Mouse (Mus musculus) hindbrain, embryonic 11.5 days (tissue): ENCODE measurements at regions not wholly inside any gene's neighbourhood (a gene's known extent, or its start where the extent isn't known, plus 50 kb on each side); places are given as distances from the start of the nearest gene placed in this dataset.
"Not testable (repeated sequence)": the region's sequence is repeated elsewhere in the genome, so short reads cannot be mapped to it uniquely, and the experiment has no call there.

ENCODE experiments used
- ATAC-seq: fragments of 200-750 bp; cut with Nextera tagmentation; 2 replicates; pipeline ENCODE4 v1.8.0; 2017; ENCODE audit warnings: mild to moderate bottlenecking, moderate TSS enrichment, moderate library complexity; ENCODE audit not compliant: low FRiP score
- DNase-seq: peaks from one replicate; pipeline ENCODE4 v3.0.0-alpha.2; 2015; ENCODE audit warnings: low spot score
- H3K27ac ChIP-seq: fragments of 300-500 bp; sonication (generic); 2 replicates; pipeline ENCODE4 v1.5.1; 2014; ENCODE audit warnings: mild to moderate bottlenecking, low read depth, low read length
- H3K27me3 ChIP-seq: fragments of 300-500 bp; sonication (generic); 2 replicates; pipeline ENCODE4 v1.6.1; 2014; ENCODE audit warnings: mild to moderate bottlenecking, low read length, moderate library complexity, mixed read lengths; ENCODE audit not compliant: control insufficient read depth, insufficient read depth
- H3K36me3 ChIP-seq: fragments of 300-500 bp; sonication (generic); 2 replicates; pipeline ENCODE4 v1.6.1; 2014; ENCODE audit warnings: mild to moderate bottlenecking, low read length, moderate library complexity, mixed read lengths; ENCODE audit not compliant: control insufficient read depth, insufficient read depth
- H3K4me1 ChIP-seq: fragments of 300-500 bp; sonication (generic); replicated peaks from 2 replicates; pipeline ENCODE4 v1.6.1; 2014; ENCODE audit warnings: low read length, mixed read lengths; ENCODE audit not compliant: control insufficient read depth, insufficient read depth
- H3K4me2 ChIP-seq: fragments of 300-500 bp; sonication (generic); replicated peaks from 2 replicates; pipeline ENCODE4 v1.6.1; 2014; ENCODE audit warnings: mild to moderate bottlenecking, low read depth, low read length
- H3K4me3 ChIP-seq: fragments of 300-500 bp; sonication (generic); 2 replicates; pipeline ENCODE4 v1.5.1; 2014; ENCODE audit warnings: low read depth, low read length
- H3K9ac ChIP-seq: fragments of 300-500 bp; sonication (generic); 2 replicates; pipeline ENCODE4 v1.6.1; 2014; ENCODE audit warnings: low read depth, low read length
- H3K9me3 ChIP-seq: fragments of 300-500 bp; sonication (generic); 2 replicates; pipeline ENCODE4 v1.6.1; 2016; ENCODE audit warnings: low read length; ENCODE audit not compliant: control insufficient read depth
- WGBS: fragments of 180-500 bp; shearing (Covaris S2); extraction: QIAGEN DNeasy Blood & Tissue Kit; methylation state at CpG from one replicate; pipeline ENCODE4 v1.1.7; 2014; 5-methylcytosine and 5-hydroxymethylcytosine counted together

GRCm38 (mm10) chr14:112534971-112535370 is 779.4 kb upstream of the Tpm3-rs7 start:
- H3K4me1 ChIP-seq, ATAC-seq, H3K27me3 ChIP-seq, DNase-seq, H3K9me3 ChIP-seq, H3K27ac ChIP-seq, H3K9ac ChIP-seq, H3K4me2 ChIP-seq, H3K4me3 ChIP-seq, H3K36me3 ChIP-seq: not testable (repeated sequence)
- 80% methylated on average over 1 of the region's 1 CpGs for WGBS

- 84% methylated on average over 3 of the region's 3 CpGs for WGBS
- Histone ChIP-seq H3K9me3 (no peaks in the 10 kb centered on the region), H3K36me3 (no peaks in the 10 kb centered on the region), H3K4me2 (no peak overlapping the region), H3K27ac (no peak overlapping the region), H3K4me1 (no peaks in the 10 kb centered on the region), H3K9ac (no peak overlapping the region), H3K27me3 (no peaks in the 10 kb centered on the region), H3K4me3 (no peak overlapping the region)
- no peak for ATAC-seq
- no peak for DNase-seq
Observed at GRCm38 (mm10) chr14:112535914-112536313, 778.5 kb upstream of the Tpm3-rs7 start.

GRCm38 (mm10) chr14:112542261-112542660 is 772.1 kb upstream of the Tpm3-rs7 start:
- Histone ChIP-seq H3K9ac (no peak overlapping the region), H3K27ac (no peak overlapping the region), H3K9me3 (no peaks in the 10 kb centered on the region), H3K27me3 (no peaks in the 10 kb centered on the region), H3K4me1 (no peaks in the 10 kb centered on the region), H3K4me3 (no peak overlapping the region), H3K36me3 (no peaks in the 10 kb centered on the region), H3K4me2 (no peak overlapping the region)
- WGBS = 87% methylated on average over 1 of the region's 1 CpGs
- ATAC-seq (no peak), DNase-seq (no peak)

DNA sequence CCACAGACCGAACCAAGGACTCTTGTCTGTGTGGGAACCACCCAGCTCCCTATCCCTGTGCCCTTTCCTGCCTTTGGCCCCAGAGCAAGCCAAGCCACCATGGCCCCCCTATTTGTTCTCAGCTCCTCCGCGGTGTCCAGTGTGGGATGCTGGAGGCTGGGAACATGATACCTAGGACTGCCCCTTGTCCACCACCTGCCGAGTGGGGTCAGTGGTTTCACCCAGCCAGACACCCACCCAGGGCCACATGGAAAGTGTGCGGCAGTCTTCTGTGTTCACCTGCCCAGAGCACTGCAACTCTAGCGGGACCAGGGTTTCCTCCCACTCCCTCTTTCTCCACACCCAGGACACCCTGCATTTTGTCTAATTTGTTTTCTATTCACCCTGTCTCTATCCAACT is 765.6 kb upstream of the Tpm3-rs7 start:
- H3K4me1 ChIP-seq = no peaks in the 10 kb centered on the region
- WGBS = 89% methylated on average over 6 of the region's 6 CpGs
- ATAC-seq = no peak
- H3K36me3 ChIP-seq = no peaks in the 10 kb centered on the region
- no peak overlapping the region for H3K4me3 ChIP-seq
- DNase-seq = no peak
- H3K9me3 ChIP-seq = no peaks in the 10 kb centered on the region
- no peaks in the 10 kb centered on the region for H3K27me3 ChIP-seq
- H3K9ac ChIP-seq = no peak overlapping the region
- no peak overlapping the region for H3K4me2 ChIP-seq
- H3K27ac ChIP-seq = no peak overlapping the region

GRCm38 (mm10) chr14:112562246-112562645 is 752.2 kb upstream of the Tpm3-rs7 start:
- no peak for DNase-seq
- no peaks in the 10 kb centered on the region for H3K4me1 ChIP-seq
- no peak overlapping the region for H3K4me2 ChIP-seq
- no peak overlapping the region for H3K27ac ChIP-seq
- H3K9ac ChIP-seq = no peak overlapping the region
- H3K9me3 ChIP-seq = no peaks in the 10 kb centered on the region
- H3K4me3 ChIP-seq = no peak overlapping the region
- no peaks in the 10 kb centered on the region for H3K27me3 ChIP-seq
- no peak for ATAC-seq
- H3K36me3 ChIP-seq = no peaks in the 10 kb centered on the region
- WGBS = 92% methylated on average over 2 of the region's 2 CpGs

DNA sequence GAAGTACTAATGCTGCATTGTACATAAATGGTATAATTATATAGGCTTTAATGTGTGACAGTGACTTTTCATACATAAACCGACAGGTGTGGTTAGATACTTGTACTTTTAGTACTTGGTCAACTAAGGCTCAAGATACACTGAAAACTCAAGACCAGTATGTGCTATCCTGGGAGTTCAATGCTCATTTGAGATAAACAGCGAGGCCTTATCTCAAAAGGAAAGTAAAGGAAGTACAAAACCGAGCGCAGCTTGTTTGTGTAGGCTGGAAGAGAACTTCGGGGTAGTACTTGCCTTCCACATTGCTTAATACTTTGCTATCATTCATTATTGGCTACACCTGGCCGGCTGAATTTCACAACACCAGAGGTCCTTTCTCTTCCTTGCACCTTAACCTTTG is 719.7 kb upstream of the Tpm3-rs7 start:
- no peak overlapping the region for H3K27ac ChIP-seq
- no peak overlapping the region for H3K4me3 ChIP-seq
- no peaks in the 10 kb centered on the region for H3K9me3 ChIP-seq
- 88% methylated on average over 6 of the region's 6 CpGs for WGBS
- no peak overlapping the region for H3K4me2 ChIP-seq
- DNase-seq (no peak), ATAC-seq (no peak)
- no peaks in the 10 kb centered on the region for H3K36me3 ChIP-seq
- H3K27me3 ChIP-seq = no peaks in the 10 kb centered on the region
- no peaks in the 10 kb centered on the region for H3K4me1 ChIP-seq
- no peak overlapping the region for H3K9ac ChIP-seq

DNA sequence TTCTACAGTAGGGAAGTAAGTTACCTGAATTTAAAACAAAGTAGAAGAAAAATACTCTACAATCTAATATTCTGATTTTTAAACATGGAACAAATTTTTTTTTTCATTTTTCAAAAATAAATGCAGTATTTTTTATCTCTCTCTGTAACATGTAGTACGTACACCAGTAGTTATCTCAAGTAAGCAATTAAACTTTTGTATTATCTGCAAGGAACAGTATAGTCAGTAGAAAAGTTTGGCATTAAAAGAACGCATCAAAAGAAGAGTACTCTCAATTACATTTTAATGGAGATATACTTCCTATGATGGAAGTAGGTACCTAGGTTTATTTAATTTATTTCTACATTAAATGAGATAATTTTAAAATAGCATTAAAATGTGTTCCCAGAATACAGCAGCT is 693.7 kb upstream of the Tpm3-rs7 start:
- no peak for ATAC-seq
- 88% methylated on average over 2 of the region's 2 CpGs for WGBS
- Histone ChIP-seq H3K9ac (no peak overlapping the region), H3K36me3 (no peaks in the 10 kb centered on the region), H3K4me3 (no peak overlapping the region), H3K4me2 (no peak overlapping the region), H3K27me3 (no peaks in the 10 kb centered on the region), H3K4me1 (no peaks in the 10 kb centered on the region), H3K27ac (no peak overlapping the region), H3K9me3 (no peaks in the 10 kb centered on the region)
- DNase-seq = no peak

GRCm38 (mm10) chr14:112657634-112658033 is 656.8 kb upstream of the Tpm3-rs7 start:
- 77% methylated on average over 2 of the region's 2 CpGs for WGBS
- no peak overlapping the region for H3K4me3 ChIP-seq
- no peaks in the 10 kb centered on the region for H3K4me1 ChIP-seq
- H3K9me3 ChIP-seq = no peaks in the 10 kb centered on the region
- no peaks in the 10 kb centered on the region for H3K36me3 ChIP-seq
- DNase-seq = no peak
- H3K4me2 ChIP-seq = no peak overlapping the region
- no peak overlapping the region for H3K9ac ChIP-seq
- no peaks in the 10 kb centered on the region for H3K27me3 ChIP-seq
- no peak for ATAC-seq
- H3K27ac ChIP-seq = no peak overlapping the region

GRCm38 (mm10) chr14:112659819-112660218 is 654.6 kb upstream of the Tpm3-rs7 start:
- no peak overlapping the region for H3K9ac ChIP-seq
- no peaks in the 10 kb centered on the region for H3K4me1 ChIP-seq
- 90% methylated on average over 1 of the region's 1 CpGs for WGBS
- no peaks in the 10 kb centered on the region for H3K27me3 ChIP-seq
- no peak overlapping the region for H3K4me3 ChIP-seq
- ATAC-seq (no peak), DNase-seq (no peak)
- no peaks in the 10 kb centered on the region for H3K9me3 ChIP-seq
- H3K4me2 ChIP-seq = no peak overlapping the region
- H3K27ac ChIP-seq = no peak overlapping the region
- H3K36me3 ChIP-seq = no peaks in the 10 kb centered on the region
